Mouse (Mus musculus): ENCODE data around the gene Ces2a. TPM values are rescaled to one million over a fixed set of nuclear protein-coding genes. Genes with fewer than 3 reads are reported as not detected.

Ces2a gene
- polyA plus RNA-seq (2021): not detected

- TF ChIP-seq CTCF (IDR thresholded peaks at IDR 0.05): no peak
- ChIA-PET CTCF (no interaction called here), POLR2A (no interaction called here)
- H3K27me3 ChIP-seq: peaks cover 15% of the 10 kb centered on the region
- no peak for DNase-seq (ENCODE audit: low read depth, low spot score)
- ATAC-seq: no peak
- in situ Hi-C loops (cut with MboI; ENCODE audit: low pct_unique_long_range_greater_than_20kb): no loop called here
Observed at GRCm38 (mm10) chr8:104733753-104734152, at the start of gene Ces2a. Ces2a (plus strand) TSS chr8:104734003.

GRCm38 (mm10) chr8:104688433-104688832 is 45.4 kb upstream of the Ces2a start:
- POLR2A ChIA-PET: no interaction called here
- in situ Hi-C loops (cut with MboI; ENCODE audit: low pct_unique_long_range_greater_than_20kb): no loop called here
- CTCF ChIA-PET: interaction anchor here (1.3 to 1.5 kb wide), 2 partner anchors 9 to 602 kb away, joined by 3 to 5 read pairs; no protein-coding TSS in a partner anchor

GRCm38 (mm10) chr8:104698556-104698955 is 35.2 kb upstream of the Ces2a start:
- ChIA-PET POLR2A (no interaction called here), CTCF (interaction anchor here (1.7 kb wide), 1 partner anchor 10 kb away, joined by 5 read pairs; no protein-coding TSS in a partner anchor)
- ATAC-seq: no peak
- TF ChIP-seq CTCF (IDR thresholded peaks at IDR 0.05): no peak
- peaks cover 22% of the 10 kb centered on the region for H3K27me3 ChIP-seq
- DNase-seq (ENCODE audit: low read depth, low spot score): no peak
- in situ Hi-C loops (cut with MboI; ENCODE audit: low pct_unique_long_range_greater_than_20kb): no loop called here

More at GRCm38 (mm10) chr8:104688433-104688832, 45.4 kb upstream of the Ces2a start:
- no peak for ATAC-seq
- TF ChIP-seq CTCF (IDR thresholded peaks at IDR 0.05): no peak
- H3K27me3 ChIP-seq: peaks cover 10% of the 10 kb centered on the region
- no peak for DNase-seq (ENCODE audit: low read depth, low spot score)

- in situ Hi-C loops (cut with MboI; ENCODE audit: low pct_unique_long_range_greater_than_20kb): no loop called here
- no peak for TF ChIP-seq CTCF (IDR thresholded peaks at IDR 0.05)
- ChIA-PET CTCF (no interaction called here), POLR2A (no interaction called here)
- no peak for DNase-seq (ENCODE audit: low read depth, low spot score)
- H3K27me3 ChIP-seq: peaks cover 40% of the 10 kb centered on the region
- no peak for ATAC-seq
Observed at GRCm38 (mm10) chr8:104701900-104702299, 31.9 kb upstream of the Ces2a start.

GRCm38 (mm10) chr8:104721166-104721565 is 12.6 kb upstream of the Ces2a start:
- DNase-seq (ENCODE audit: low read depth, low spot score) (no peak), ATAC-seq (no peak)
- in situ Hi-C loops (cut with MboI; ENCODE audit: low pct_unique_long_range_greater_than_20kb): no loop called here
- ChIA-PET POLR2A (no interaction called here), CTCF (no interaction called here)
- no peak for TF ChIP-seq CTCF (IDR thresholded peaks at IDR 0.05)
- peaks cover 20% of the 10 kb centered on the region for H3K27me3 ChIP-seq

- DNase-seq (ENCODE audit: low read depth, low spot score): no peak
- CTCF ChIA-PET: no interaction called here
- in situ Hi-C loops (cut with MboI; ENCODE audit: low pct_unique_long_range_greater_than_20kb): no loop called here
- no peak for TF ChIP-seq CTCF (IDR thresholded peaks at IDR 0.05)
- H3K27me3 ChIP-seq: peaks cover 11% of the 10 kb centered on the region
- POLR2A ChIA-PET: no interaction called here
- ATAC-seq: no peak
Observed at GRCm38 (mm10) chr8:104731451-104731850, 2.4 kb upstream of the Ces2a start.

- POLR2A ChIA-PET: no interaction called here
- no peak for TF ChIP-seq CTCF (IDR thresholded peaks at IDR 0.05)
- ATAC-seq (no peak), DNase-seq (ENCODE audit: low read depth, low spot score) (no peak)
- CTCF ChIA-PET: no interaction called here
- in situ Hi-C loops (cut with MboI; ENCODE audit: low pct_unique_long_range_greater_than_20kb): no loop called here
- peaks cover 11% of the 10 kb centered on the region for H3K27me3 ChIP-seq
Observed at GRCm38 (mm10) chr8:104731969-104732368, 1.8 kb upstream of the Ces2a start.

- in situ Hi-C loops (cut with MboI; ENCODE audit: low pct_unique_long_range_greater_than_20kb): no loop called here
- TF ChIP-seq CTCF (IDR thresholded peaks at IDR 0.05): peak; percentile 26
- peaks cover 7% of the 10 kb centered on the region for H3K27me3 ChIP-seq
- ATAC-seq (no peak), DNase-seq (ENCODE audit: low read depth, low spot score) (no peak)
- POLR2A ChIA-PET: no interaction called here
- CTCF ChIA-PET: no interaction called here
Observed at GRCm38 (mm10) chr8:104742039-104742438, 8.2 kb downstream of the Ces2a start.

GRCm38 (mm10) chr8:104743410-104743809 is 9.6 kb downstream of the Ces2a start:
- in situ Hi-C loops (cut with MboI; ENCODE audit: low pct_unique_long_range_greater_than_20kb): no loop called here
- ATAC-seq (no peak), DNase-seq (ENCODE audit: low read depth, low spot score) (no peak)
- POLR2A ChIA-PET: no interaction called here
- TF ChIP-seq CTCF (IDR thresholded peaks at IDR 0.05): peak; percentile 50
- CTCF ChIA-PET: interaction anchor here (1.8 kb wide), 1 partner anchor 12 kb away, joined by 4 read pairs; no protein-coding TSS in a partner anchor
- H3K27me3 ChIP-seq: peaks cover 3% of the 10 kb centered on the region

- no peak for TF ChIP-seq CTCF (IDR thresholded peaks at IDR 0.05)
- H3K27me3 ChIP-seq: peaks cover 20% of the 10 kb centered on the region
- ATAC-seq (no peak), DNase-seq (ENCODE audit: low read depth, low spot score) (no peak)
- ChIA-PET CTCF (no interaction called here), POLR2A (no interaction called here)
- in situ Hi-C loops (cut with MboI; ENCODE audit: low pct_unique_long_range_greater_than_20kb): no loop called here
Observed at GRCm38 (mm10) chr8:104752818-104753217, 19.0 kb downstream of the Ces2a start.

GRCm38 (mm10) chr8:104757621-104758020 is 23.8 kb downstream of the Ces2a start:
- H3K27me3 ChIP-seq: peaks cover 20% of the 10 kb centered on the region
- ChIA-PET CTCF (no interaction called here), POLR2A (no interaction called here)
- DNase-seq (ENCODE audit: low read depth, low spot score) (no peak), ATAC-seq (no peak)
- TF ChIP-seq CTCF (IDR thresholded peaks at IDR 0.05): no peak
- in situ Hi-C loops (cut with MboI; ENCODE audit: low pct_unique_long_range_greater_than_20kb): no loop called here

GRCm38 (mm10) chr8:104758209-104758608 is 24.4 kb downstream of the Ces2a start:
- POLR2A ChIA-PET: no interaction called here
- CTCF ChIA-PET: no interaction called here
- in situ Hi-C loops (cut with MboI; ENCODE audit: low pct_unique_long_range_greater_than_20kb): no loop called here
- no peak for DNase-seq (ENCODE audit: low read depth, low spot score)
- ATAC-seq: no peak
- H3K27me3 ChIP-seq: peaks cover 18% of the 10 kb centered on the region
- no peak for TF ChIP-seq CTCF (IDR thresholded peaks at IDR 0.05)
